Comparison of ENCODE assay signal across 7 mouse cellular contexts in genomic region chr11:63914388-63914787, GRCm38 (mm10). TPM values are rescaled to one million over a fixed set of nuclear protein-coding genes. Genes with fewer than 3 reads are reported as not detected.
DNase-seq lines count a peak whose midpoint lies in the region; ATAC-seq and TF ChIP-seq lines count a peak whose summit lies in the region.

No protein-coding gene starts in this region.

- WGBS in hindbrain, postnatal 0 days = 1% methylated on average over 20 of the region's 20 CpGs
- 7% methylated on average over 20 of the region's 20 CpGs for WGBS in limb, embryonic 10.5 days

- no peaks in the 10 kb centered on the region for H3K4me1 ChIP-seq in cortical plate, adult 2 months (ENCODE audit: control insufficient read depth, insufficient read depth, low read length)
- 0 out of 2 replicates have a peak, but pooled peaks cover 6% of the 10 kb centered on the region for H3K4me1 ChIP-seq in hindbrain, postnatal 0 days (ENCODE audit: insufficient read depth, low read length)
- peaks cover 79% of the 10 kb centered on the region for H3K4me1 ChIP-seq in limb, embryonic 10.5 days

- H3K4me2 ChIP-seq in hindbrain, postnatal 0 days (ENCODE audit: low read depth, low read length) = peak overlapping the region; percentile 74

- TF ChIP-seq CTCF in cortical plate, adult 2 months (IDR thresholded peaks at IDR 0.05; ENCODE audit: extremely low read depth, insufficient read depth, low read length) = no peak
- TF ChIP-seq CTCF in hindbrain, postnatal 0 days (IDR thresholded peaks at IDR 0.05; ENCODE audit: low read depth) = peak; percentile 11; the same call in 1 of the 2 replicates

- H3K9me3 ChIP-seq in hindbrain, postnatal 0 days (ENCODE audit: low read length) = no peaks in the 10 kb centered on the region
- H3K9me3 ChIP-seq in limb, embryonic 10.5 days (replicated peaks) = no peaks in the 10 kb centered on the region

- H3K4me3 ChIP-seq in cortical plate, adult 2 months (ENCODE audit: insufficient read depth, low read length) = peak overlapping the region; percentile 36; the same call in 1 of the 2 replicates
- H3K4me3 ChIP-seq in hindbrain, postnatal 0 days (ENCODE audit: low read length) = peak overlapping the region; percentile 34
- H3K4me3 ChIP-seq in limb, embryonic 10.5 days = peak overlapping the region; percentile 49

- ATAC-seq in hindbrain, postnatal 0 days = peak; percentile 86

- H3K9ac ChIP-seq in hindbrain, postnatal 0 days (replicated peaks; ENCODE audit: low read length) = peak overlapping the region; percentile 7; the same call in 1 of the 2 replicates

- peak; percentile 72 for DNase-seq in adrenal gland, adult 8-10 months
- DNase-seq in gastrocnemius, postnatal 10 days = peak; percentile 63
- DNase-seq in hindbrain, postnatal 0 days (ENCODE audit: low spot score) = peak; percentile 81
- DNase-seq in limb, embryonic 10.5 days (ENCODE audit: low spot score) = peak; percentile 82
- peak; percentile 81 for DNase-seq in mesoderm, embryonic 11.5 days (ENCODE audit: low read depth, low spot score)
- peak; percentile 58 for DNase-seq in right cerebral cortex, postnatal 4 days

- no peaks in the 10 kb centered on the region for H3K36me3 ChIP-seq in hindbrain, postnatal 0 days (ENCODE audit: insufficient read depth, low read length)
- H3K36me3 ChIP-seq in limb, embryonic 10.5 days = peaks cover 8% of the 10 kb centered on the region; the same call in 1 of the 2 replicates

- peaks cover 35% of the 10 kb centered on the region for H3K27me3 ChIP-seq in hindbrain, postnatal 0 days (ENCODE audit: insufficient read depth, low read length)
- peaks cover 44% of the 10 kb centered on the region; the same call in 1 of the 2 replicates for H3K27me3 ChIP-seq in limb, embryonic 10.5 days (ENCODE audit: low read depth, poor library complexity, severe bottlenecking)

- TF ChIP-seq POLR2A in cortical plate, adult 2 months (IDR thresholded peaks at IDR 0.05; ENCODE audit: extremely low read depth, insufficient read depth, low read length) = no peak

- H3K27ac ChIP-seq in cortical plate, adult 2 months (ENCODE audit: insufficient read depth, low read length) = no peak overlapping the region
- no peak overlapping the region for H3K27ac ChIP-seq in hindbrain, postnatal 0 days
- 0 out of 2 replicates have a peak overlapping the region, but pooled peaks have one; percentile 11 for H3K27ac ChIP-seq in limb, embryonic 10.5 days

RNA-seq across cellular contexts. Expression of gene Hs3st3b1, which starts 7.7 kb away (rescaled TPM):
- 1 to 10 TPM; 1.5 to 2.8 (median 2.2) TPM for total RNA-seq in adrenal gland, adult 8-10 months (2022)
- 0.59 and 0.65 TPM in 2 replicates for polyA plus RNA-seq in cortical plate, adult 2 months (2012; rRNA removed)
- total RNA-seq in gastrocnemius, postnatal 10 days (2021) = under 1 TPM; 0.59 to 0.90 TPM
- 12.4 and 13.3 TPM in 2 replicates for total RNA-seq in hindbrain, postnatal 0 days (2014; rRNA removed)
- polyA plus RNA-seq in hindbrain, postnatal 0 days (2015; fragmentation: Nextera tagmentation; extraction: Ambion mirVana) = 2.6 and 2.8 TPM in 2 replicates
- polyA plus RNA-seq in limb, embryonic 10.5 days (2016; fragmentation: Nextera tagmentation; extraction: Ambion mirVana) = 17.8 and 22.1 TPM in 2 replicates
